Mouse (Mus musculus): Measurements from ENCODE around the gene Paox. TPM values are rescaled to one million over a fixed set of nuclear protein-coding genes. Genes with fewer than 3 reads are reported as not detected.

Paox gene
- 1 to 10 TPM; 6.2 to 7.1 TPM for total RNA-seq (2021)
- long read RNA-seq, full-length matches to known transcripts: 6 of 9 reads
- long read RNA-seq, partial matches to known transcripts: 2 of 9 reads
- long read RNA-seq, other reads (novel, unspliced or antisense): 1 of 9 reads

DNA sequence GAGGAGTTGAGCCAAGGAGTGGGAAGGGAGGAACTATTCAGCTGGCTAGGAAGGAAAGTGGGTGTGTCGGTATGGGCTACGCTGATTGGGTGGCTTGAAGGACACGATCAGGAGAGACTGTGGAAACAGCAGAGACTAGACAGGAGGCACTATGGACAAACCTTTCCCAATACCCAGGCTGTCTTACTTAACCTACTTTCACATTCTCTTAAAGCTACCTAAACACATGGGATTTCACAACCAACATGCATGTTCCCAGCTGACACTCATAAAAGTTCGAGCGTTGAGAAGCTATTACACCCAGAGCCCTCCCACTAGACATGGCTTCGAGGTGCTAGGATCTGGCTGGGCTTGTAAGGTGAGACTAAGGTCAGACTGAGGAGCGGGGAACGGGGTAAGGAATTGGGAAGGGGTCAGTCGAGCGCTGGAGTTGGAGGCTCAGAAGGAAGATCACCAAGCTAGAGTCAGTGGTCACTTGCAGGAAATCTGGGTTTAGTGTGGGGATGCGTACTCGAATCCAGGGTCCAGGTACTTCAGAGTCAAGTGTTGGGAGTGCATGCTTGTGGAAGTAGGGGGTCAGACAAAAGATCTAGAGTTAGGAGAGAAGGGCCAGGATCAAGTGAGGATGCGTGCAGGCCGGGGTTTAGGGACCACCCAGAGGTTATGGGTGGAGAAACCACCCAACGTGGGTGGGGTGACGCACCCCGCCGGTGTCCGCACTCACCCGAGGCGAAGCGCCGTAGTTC lies at the start of gene Paox:
Paox (plus strand) TSS at position 217 of the 746 bp plus-strand sequence.
- peak; percentile 19 to 42 for DNase-seq (ENCODE audit: low spot score in 2 of 2)

DNA sequence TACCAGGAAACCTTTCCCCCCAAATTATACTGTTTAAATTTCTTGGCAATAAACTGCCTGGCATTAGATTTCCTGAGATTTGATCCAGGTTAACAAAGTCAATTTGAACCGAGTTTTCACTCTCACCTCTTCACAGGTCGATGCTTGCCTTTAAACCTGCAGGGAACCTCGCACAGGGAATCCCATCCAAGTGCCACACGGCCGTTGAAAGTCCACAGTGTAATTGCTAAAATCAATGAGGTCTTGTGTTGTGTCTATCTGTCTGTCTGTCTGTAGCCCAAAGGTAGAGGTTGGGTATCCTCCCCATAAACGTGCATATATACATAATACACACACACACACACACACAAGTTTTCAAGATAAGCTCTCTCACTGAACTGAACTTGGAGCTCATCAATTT lies 48.2 kb upstream of the Paox start:
- DNase-seq (ENCODE audit: low spot score in 2 of 2): no peak

DNA sequence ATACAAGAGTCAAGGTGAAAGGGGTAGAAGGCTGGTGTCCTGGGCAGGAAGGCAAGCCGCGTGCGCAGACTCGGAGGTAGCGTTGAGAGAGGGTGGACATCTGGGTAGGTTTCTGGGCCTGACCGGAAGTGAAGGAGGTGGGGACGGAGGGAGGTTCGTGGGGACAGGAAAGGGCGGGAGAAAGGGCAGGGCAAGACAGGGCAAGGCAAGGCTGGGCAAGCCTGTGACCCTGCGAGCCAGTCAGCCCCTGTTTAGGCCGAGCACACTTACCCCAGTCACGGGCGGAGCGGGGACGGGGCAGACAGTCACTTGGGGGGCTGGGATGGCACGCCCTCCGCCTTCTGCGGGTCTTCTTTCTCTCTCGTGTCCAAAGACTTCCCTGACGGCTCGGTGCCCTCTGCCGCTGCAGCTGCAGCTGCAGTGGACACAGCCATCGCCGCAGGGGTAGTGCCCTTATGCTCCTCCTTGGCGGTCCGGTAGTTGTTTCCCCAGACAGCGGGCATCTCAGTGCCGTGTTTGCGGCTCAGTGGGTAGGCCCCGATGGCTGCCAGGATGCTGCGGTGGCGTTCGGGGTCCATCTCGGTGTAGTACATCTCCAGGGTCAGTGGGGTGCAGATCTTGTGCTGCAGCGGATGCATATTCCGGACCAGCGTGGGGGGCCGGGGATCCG lies 45.4 kb upstream of the Paox start:
- DNase-seq (ENCODE audit: low spot score in 2 of 2): no peak

DNA sequence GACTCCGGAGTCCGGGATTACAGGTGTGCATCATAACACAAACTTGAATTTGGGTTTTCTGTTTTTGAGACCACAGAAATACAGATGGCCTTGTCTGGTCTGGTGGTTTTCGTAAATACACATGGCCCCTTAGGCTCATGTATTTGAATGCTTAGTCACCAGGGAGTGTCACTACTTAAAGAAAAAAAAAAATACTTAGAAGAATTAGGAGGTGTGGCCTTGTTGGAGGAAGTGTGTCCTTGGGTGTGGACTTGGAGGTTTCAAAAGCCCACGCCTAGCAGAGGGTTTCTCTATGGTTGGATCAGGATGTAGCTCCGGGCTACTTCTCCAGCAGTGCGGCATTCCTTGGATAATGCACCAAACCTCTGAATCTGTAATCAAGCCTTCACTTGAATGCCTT lies 37.9 kb upstream of the Paox start:
- DNase-seq (ENCODE audit: low spot score in 2 of 2): no peak

DNA sequence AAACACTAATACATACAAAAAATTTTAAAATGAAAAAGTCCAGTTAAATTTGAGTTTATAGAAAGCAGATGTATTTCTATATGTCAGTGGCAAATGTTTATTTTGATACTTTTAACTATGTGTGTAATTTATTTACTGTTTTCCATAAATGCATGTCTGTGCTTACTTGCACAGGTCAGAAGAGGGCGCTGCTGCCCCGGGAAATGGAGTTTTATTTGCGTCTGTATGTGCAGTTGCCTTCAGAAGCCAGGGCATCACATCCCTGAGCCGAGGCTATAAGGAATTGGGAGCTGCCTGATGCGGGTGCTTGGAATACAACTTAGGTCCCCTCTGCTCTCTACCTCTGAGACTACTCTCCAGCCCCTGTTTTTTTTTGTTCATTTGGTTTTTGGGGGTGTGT lies 36.9 kb upstream of the Paox start:
- DNase-seq (ENCODE audit: low spot score in 2 of 2): peak; percentile 78 to 83

DNA sequence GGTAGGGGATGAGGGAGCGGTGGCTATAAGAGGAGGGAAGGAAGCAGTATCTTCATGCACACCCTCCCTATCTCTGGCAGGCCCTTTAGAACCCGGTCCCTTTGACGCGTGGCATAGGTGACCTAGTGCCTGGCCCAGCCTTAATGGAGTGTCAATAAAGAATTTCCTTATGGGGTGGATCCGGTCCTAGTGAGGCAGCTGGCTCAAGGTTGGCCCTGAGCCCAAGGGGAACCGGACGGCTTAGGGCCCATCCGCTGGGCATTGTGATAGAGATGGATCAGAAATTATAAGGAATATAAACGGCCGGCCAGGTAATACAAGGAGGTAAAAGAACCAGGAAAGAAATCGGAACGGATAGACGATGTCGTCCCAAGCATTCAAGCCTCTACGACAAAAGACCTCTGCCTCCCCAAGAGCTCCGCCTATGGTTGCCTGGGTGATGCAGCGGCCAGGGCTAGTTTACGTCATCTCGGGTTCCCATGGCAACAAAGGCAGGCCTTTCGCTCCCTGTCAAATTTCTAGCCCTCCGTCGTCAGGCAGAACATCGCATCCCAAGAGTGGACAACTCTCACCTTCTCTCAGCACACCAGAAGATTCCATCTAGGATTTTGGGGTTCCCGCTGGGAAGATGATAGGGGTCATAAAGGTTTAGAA lies 35.0 kb upstream of the Paox start:
- DNase-seq (ENCODE audit: low spot score in 2 of 2): peak; percentile 86 to 87

- peak; percentile 41 to 53 for DNase-seq (ENCODE audit: low spot score in 2 of 2)
Observed at GRCm38 (mm10) chr7:140081408-140082241, 34.0 kb upstream of the Paox start.

DNA sequence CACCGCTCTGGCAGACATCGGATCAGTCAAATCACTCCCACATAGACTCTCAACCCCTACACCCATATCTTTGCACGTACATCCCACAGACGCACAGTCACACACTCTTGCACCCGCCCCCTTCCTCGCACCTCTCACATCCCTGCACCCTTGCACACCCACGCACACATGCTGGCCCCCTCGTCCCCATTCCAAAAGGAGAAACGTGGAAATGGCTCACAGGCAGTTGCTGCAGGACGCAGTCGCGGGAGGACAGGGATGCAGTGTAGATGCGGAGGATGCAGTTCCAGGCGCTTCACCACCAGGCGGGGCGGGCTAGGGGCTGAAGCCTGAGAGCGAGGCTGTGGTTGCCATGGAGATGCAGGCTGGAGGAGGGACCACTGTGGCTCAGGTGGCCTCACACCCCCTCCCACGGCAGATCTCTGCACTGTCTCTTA lies 33.3 kb upstream of the Paox start, which contains the start of gene Caly:
Caly (minus strand) TSS at position 307 of the 437 bp plus-strand sequence.
- DNase-seq (ENCODE audit: low spot score in 2 of 2): peak; percentile 84 to 89

- DNase-seq (ENCODE audit: low spot score in 2 of 2): no peak
Observed at GRCm38 (mm10) chr7:140090601-140091000, 25.0 kb upstream of the Paox start.

- DNase-seq (ENCODE audit: low spot score in 2 of 2): no peak
Observed at GRCm38 (mm10) chr7:140092924-140093528, 22.6 kb upstream of the Paox start, which contains the start of gene Prap1. Prap1 (plus strand) TSS chr7:140093395.

DNA sequence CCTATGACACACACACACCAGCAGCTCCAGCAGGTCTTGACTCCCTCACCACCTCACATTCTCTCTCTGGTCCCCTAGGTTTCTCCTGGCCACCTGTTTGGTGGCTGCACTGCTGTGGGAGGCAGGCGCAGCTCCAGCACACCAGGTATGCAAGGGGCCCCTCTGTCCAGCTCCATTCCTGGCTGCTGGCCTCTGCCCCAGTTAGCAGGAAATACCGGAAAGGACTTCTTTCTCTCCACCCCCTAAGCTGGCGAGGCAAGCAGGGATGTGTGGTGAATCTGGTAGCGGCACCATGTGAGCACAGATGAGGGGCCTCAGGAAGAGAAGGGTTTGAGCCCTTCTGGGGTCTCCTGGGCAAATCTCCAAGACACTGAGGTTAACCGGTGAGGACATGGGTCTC lies 20.6 kb upstream of the Paox start:
- DNase-seq (ENCODE audit: low spot score in 2 of 2): no peak

DNA sequence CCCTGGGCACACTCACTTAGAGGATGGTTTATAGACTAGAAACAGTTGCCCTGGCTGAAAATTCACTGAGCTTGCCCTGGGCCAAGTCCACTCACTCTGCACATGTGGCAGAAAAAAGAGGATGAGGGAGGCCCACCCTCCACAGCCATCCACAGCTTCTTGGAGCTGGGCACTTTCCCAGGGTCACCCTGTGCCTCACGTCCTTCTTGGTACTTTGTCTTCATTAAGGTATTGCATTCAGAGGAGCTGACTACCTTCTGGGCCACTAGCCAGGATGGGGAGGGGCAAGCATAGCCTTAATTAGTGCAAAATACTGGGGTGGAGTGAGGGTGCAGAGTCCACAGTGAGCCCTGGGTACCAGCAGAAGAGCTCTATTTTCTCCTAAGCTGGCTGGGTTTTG lies 20.0 kb upstream of the Paox start:
- no peak for DNase-seq (ENCODE audit: low spot score in 2 of 2)

GRCm38 (mm10) chr7:140096055-140096454 lies 19.5 kb upstream of the Paox start:
- no peak for DNase-seq (ENCODE audit: low spot score in 2 of 2)

- DNase-seq (ENCODE audit: low spot score in 2 of 2): no peak
Observed at GRCm38 (mm10) chr7:140098466-140098865, 17.1 kb upstream of the Paox start.

DNA sequence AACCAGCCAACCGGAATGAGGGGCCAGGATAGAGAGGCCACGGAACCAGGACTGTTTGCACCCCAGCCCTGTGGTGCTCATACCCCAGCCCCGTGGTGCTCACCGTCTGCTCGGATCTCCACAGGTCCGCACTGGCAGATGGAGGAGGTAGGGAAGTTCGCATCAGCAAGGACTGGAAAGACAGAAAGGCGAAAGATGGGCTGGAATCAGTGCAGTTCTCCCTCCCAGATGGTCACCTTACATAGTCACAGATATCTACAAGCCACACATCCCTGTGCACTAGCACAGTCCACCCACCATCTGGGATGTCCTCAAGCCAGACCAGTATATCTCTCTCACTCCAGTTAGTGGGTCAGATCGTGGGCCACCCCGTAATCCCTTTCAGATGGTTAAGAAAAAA lies 14.1 kb upstream of the Paox start:
- no peak for DNase-seq (ENCODE audit: low spot score in 2 of 2)

GRCm38 (mm10) chr7:140101993-140102860 lies 13.4 kb upstream of the Paox start, which contains the start of gene Fuom:
Fuom (minus strand) TSS chr7:140102441.
- peak; percentile 71 to 82 for DNase-seq (ENCODE audit: low spot score in 2 of 2)

DNA sequence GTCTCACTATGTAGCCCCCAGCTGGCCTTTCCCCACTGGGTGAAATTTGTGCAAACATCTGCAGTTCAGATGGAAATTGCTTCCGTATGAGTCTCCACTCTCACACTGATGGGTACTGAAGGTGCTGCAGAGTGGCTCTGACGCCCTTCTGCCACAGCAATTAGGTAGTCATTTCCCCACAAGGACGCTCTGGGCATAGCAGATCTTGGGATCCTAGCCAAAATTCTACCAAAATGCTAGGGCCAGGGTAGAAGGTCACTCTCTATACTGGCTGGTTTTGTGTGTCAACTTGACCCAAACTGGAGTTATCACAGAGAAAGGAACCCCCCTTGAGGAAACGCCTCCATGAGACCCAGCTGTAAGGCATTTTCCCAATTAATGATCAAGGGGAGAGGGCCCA lies 11.6 kb upstream of the Paox start:
- no peak for DNase-seq (ENCODE audit: low spot score in 2 of 2)

GRCm38 (mm10) chr7:140111943-140112342 lies 3.7 kb upstream of the Paox start:
- no peak for DNase-seq (ENCODE audit: low spot score in 2 of 2)

GRCm38 (mm10) chr7:140116329-140117054 lies 893 bp downstream of the Paox start, which contains the start of gene Echs1:
Echs1 (minus strand) TSS chr7:140116476.
- peak; percentile 78 to 83 for DNase-seq (ENCODE audit: low spot score in 2 of 2)

Data from layer of hippocampus, postnatal 10 days (tissue).